Mouse (Mus musculus) neural tube, embryonic 11.5 days (tissue): ENCODE measurements around the gene Lfng. TPM values are rescaled to one million over a fixed set of nuclear protein-coding genes. Genes with fewer than 3 reads are reported as not detected.

ENCODE experiments used
- ATAC-seq: fragments of 200-750 bp; cut with Nextera tagmentation; 2 replicates; pipeline ENCODE4 v1.8.0; 2017; ENCODE audit warnings: moderate number of reproducible peaks, mild to moderate bottlenecking, moderate TSS enrichment, moderate library complexity; ENCODE audit not compliant: insufficient read depth, low FRiP score, low TSS enrichment
- DNase-seq: peaks from one replicate; pipeline ENCODE4 v3.0.0-alpha.2; 2015; ENCODE audit warnings: low spot score
- H3K27ac ChIP-seq: fragments of 300-500 bp; sonication (generic); 2 replicates; pipeline ENCODE4 v1.5.1; 2014; ENCODE audit warnings: low read depth, mild to moderate bottlenecking, low read length
- H3K27me3 ChIP-seq: fragments of 300-500 bp; sonication (generic); 2 replicates; pipeline ENCODE4 v1.6.1; 2014; ENCODE audit warnings: mild to moderate bottlenecking, low read length, mixed read lengths; ENCODE audit not compliant: control insufficient read depth, insufficient read depth
- H3K36me3 ChIP-seq: fragments of 300-500 bp; sonication (generic); 2 replicates; pipeline ENCODE4 v1.6.1; 2014; ENCODE audit warnings: mild to moderate bottlenecking, low read length, moderate library complexity, mixed read lengths; ENCODE audit not compliant: control insufficient read depth, insufficient read depth
- H3K4me1 ChIP-seq: fragments of 300-500 bp; sonication (generic); 2 replicates; pipeline ENCODE4 v1.6.1; 2014; ENCODE audit warnings: low read length, mixed read lengths; ENCODE audit not compliant: control insufficient read depth, insufficient read depth
- H3K4me2 ChIP-seq: fragments of 300-500 bp; sonication (generic); 2 replicates; pipeline ENCODE4 v1.6.1; 2014; ENCODE audit warnings: low read depth, mild to moderate bottlenecking, moderate library complexity
- H3K4me3 ChIP-seq: fragments of 300-500 bp; sonication (generic); 2 replicates; pipeline ENCODE4 v1.5.1; 2014; ENCODE audit warnings: low read depth, low read length
- H3K9ac ChIP-seq: fragments of 300-500 bp; sonication (generic); 2 replicates; pipeline ENCODE4 v1.6.1; 2014; ENCODE audit warnings: mild to moderate bottlenecking, low read length
- H3K9me3 ChIP-seq: fragments of 300-500 bp; sonication (generic); 2 replicates; pipeline ENCODE4 v1.6.1; 2016; ENCODE audit warnings: low read length; ENCODE audit not compliant: control insufficient read depth
- WGBS: fragments of 180-500 bp; shearing (Covaris S2); extraction: QIAGEN DNeasy Blood & Tissue Kit; methylation state at CpG from one replicate; pipeline ENCODE4 v1.1.7; 2014; 5-methylcytosine and 5-hydroxymethylcytosine counted together
- polyA plus RNA-seq: library from polyadenylated mRNA; unstranded; fragments of >200 nt; fragmentation: Nextera tagmentation; extraction: Ambion mirVana; gene quantifications from 2 replicates; pipeline ENCODE4 v1.2.1, GENCODE M21; 2014

Lfng gene
- polyA plus RNA-seq, 1 experiment from 2014 or later: 35.4 TPM

DNA sequence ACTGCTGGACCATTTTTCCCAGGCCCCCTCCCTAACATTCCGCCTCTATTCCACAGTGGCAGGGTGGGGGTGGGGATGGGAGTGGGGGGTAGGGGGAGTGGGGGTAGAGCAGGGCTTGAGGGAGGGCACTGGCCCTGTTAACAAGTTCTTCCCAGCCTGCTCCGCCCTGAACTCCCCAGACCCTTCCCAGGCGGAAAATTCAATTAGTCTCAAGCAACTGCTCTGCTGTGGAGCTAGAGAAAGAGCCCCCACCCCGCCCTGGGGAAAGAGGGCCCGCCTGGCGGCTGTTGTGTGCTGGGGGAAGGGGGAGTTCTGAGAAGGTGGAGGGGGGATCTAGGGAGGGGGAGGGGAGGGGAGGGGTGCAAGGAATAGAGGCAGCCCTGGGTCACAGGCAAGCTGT lies 27.3 kb upstream of the Lfng start:
- Histone ChIP-seq H3K27ac (peak overlapping the region; percentile 50; the same call in 1 of the 2 replicates), H3K27me3 (no peaks in the 10 kb centered on the region), H3K9me3 (no peaks in the 10 kb centered on the region), H3K4me3 (no peak overlapping the region), H3K4me1 (peaks cover 50% of the 10 kb centered on the region), H3K36me3 (no peaks in the 10 kb centered on the region), H3K9ac (no peak overlapping the region), H3K4me2 (no peak overlapping the region)
- WGBS: 12% methylated on average over 6 of the region's 6 CpGs
- peak; percentile 74 for ATAC-seq
- DNase-seq: peak; percentile 84

DNA sequence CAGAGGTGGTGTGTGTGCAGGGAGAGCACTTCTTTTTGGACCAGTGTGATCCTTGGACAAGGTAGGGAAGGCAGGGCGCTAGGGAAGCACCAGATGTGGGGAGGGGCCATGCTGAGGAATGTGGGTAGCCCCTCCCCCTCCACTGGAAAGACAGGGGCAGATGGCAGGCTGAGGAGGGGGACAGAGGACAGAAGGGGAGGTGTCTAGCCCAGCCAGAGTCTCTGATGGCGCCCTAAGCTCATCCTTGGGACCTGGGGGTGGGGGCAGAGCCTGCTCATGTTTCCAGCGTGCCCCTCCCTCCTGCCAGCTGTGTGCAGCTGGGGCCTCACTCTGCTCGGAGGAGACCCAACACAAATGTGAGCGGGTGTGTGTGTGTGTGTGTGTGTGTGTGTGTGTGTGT lies 25.6 kb upstream of the Lfng start:
- H3K4me1 ChIP-seq: peaks cover 50% of the 10 kb centered on the region
- H3K9me3 ChIP-seq: no peaks in the 10 kb centered on the region
- WGBS: 2% methylated on average over 5 of the region's 5 CpGs
- H3K27me3 ChIP-seq: no peaks in the 10 kb centered on the region
- no peak overlapping the region for H3K9ac ChIP-seq
- no peak overlapping the region for H3K4me2 ChIP-seq
- H3K27ac ChIP-seq: peak overlapping the region; percentile 73; the same call in 1 of the 2 replicates
- H3K36me3 ChIP-seq: no peaks in the 10 kb centered on the region
- peak; percentile 65 for DNase-seq
- H3K4me3 ChIP-seq: no peak overlapping the region
- ATAC-seq: no peak

DNA sequence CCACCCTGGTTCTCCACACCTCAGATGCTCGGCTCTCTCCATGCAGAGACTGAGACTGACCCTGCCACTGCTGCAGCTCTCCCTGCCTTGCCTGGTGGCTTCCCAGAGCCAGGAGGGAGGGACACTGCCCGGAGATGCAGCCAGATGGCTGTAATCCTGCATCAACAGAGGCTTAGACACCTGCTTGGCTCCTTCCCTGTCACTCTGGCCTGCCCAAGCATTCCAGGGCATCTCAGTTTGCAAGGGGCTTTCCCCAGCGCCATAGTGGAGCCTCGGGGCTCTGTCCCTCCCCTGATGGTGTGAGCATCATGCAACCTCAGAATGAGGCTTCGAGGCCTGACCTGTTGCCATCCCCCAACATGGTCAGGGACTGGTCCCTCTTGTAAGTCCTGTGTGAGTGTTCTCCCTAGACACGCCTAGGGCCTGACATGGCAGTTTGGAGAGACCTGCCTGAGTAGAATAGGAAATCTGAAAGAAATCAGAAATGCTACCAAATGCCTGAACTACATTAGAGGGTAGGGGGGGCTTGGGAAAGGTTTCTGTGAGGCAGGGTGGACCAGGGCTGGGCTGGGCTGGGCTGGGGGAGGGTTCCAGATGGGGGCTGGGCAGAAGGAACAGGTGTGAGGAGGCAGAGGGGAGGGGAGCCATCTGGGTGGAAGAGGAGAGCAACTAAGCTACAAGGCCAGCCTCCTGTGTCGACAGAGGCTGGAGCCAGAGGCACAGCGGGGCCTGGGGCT lies 24.0 kb upstream of the Lfng start:
- peak; percentile 19; the same call in 1 of the 2 replicates for ATAC-seq
- 14% methylated on average over 7 of the region's 8 CpGs for WGBS
- DNase-seq: no peak

DNA sequence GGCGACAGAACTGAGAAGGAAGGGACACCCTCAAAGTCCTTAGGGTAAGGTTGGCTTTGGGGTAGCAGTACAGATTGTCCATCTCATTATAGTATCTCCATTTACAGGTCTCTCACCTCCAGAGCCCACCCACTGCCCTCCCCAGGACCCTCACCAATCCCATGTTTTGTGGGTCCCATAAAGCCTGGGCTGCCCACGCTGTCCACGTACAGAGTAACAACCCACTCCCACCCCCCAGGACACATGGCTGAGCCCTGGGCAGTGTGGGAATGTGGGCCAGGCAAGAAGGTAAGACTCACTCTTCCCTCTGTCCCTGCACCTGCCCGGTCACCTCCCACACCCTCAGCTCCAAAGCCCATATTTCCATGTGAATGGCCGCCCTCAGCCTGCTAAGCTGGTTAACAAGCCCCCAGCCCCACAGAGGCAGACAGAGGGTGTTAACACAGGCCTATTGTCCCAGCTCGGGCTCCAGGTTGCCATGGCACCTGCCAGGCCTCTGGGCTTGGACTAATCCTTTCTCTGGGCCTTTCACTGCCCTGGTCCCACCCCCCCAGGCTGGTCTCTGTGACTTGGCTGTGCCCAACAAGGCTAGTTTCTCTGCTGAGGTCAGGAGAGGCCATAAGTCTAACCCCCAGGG lies 23.3 kb upstream of the Lfng start:
- WGBS: 18% methylated on average over 6 of the region's 6 CpGs

More for the DNA sequence above, 24.0 kb upstream of the Lfng start:
- H3K36me3 ChIP-seq: no peaks in the 10 kb centered on the region
- no peaks in the 10 kb centered on the region for H3K27me3 ChIP-seq
- no peak overlapping the region for H3K4me3 ChIP-seq
- H3K27ac ChIP-seq: peak overlapping the region; percentile 82
- peak overlapping the region; percentile 31 for H3K9ac ChIP-seq
- no peaks in the 10 kb centered on the region for H3K9me3 ChIP-seq
- no peak overlapping the region for H3K4me2 ChIP-seq
- peaks cover 50% of the 10 kb centered on the region for H3K4me1 ChIP-seq

DNA sequence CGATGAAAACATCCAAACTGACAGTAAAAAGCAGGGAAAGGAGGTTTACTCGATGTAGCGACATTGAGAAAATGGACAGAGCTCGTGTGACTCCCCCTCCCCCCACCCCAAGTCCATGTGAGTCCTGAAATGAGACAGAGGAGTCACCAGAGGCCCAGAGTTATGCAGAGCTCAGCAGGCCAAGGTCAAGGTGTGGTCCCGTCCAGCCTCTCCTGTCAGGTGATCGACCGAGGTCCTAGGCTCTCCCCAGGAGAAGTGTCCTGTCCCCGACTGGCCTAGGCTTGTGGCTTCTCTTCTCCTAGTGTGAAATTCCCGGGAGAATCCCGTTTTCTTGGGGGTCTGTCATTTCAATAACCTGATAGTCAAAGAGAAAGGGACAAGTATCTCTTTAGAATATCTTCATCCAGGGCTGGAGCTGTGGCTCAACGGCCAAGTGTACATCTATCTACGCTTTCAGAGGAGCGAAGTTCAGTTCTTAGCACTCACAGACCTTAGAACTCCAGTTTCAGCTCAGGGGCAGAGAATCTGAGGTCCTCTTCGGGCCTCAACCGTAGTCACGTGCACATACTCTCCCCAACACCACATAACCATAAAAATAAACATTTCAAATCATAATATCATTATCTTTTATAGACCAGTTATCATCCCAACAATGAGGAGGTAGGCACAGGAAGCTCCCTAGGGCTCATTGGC lies 17.9 kb upstream of the Lfng start:
- 90% methylated on average over 16 of the region's 16 CpGs for WGBS
- H3K36me3 ChIP-seq: no peaks in the 10 kb centered on the region
- ATAC-seq: no peak
- no peak overlapping the region for H3K4me3 ChIP-seq
- no peak overlapping the region for H3K4me2 ChIP-seq
- peaks cover 2% of the 10 kb centered on the region for H3K4me1 ChIP-seq
- H3K9me3 ChIP-seq: no peaks in the 10 kb centered on the region
- H3K27ac ChIP-seq: no peak overlapping the region
- DNase-seq: no peak
- no peaks in the 10 kb centered on the region for H3K27me3 ChIP-seq
- H3K9ac ChIP-seq: no peak overlapping the region

More for the DNA sequence above, 23.3 kb upstream of the Lfng start:
- Histone ChIP-seq H3K4me1 (peaks cover 46% of the 10 kb centered on the region), H3K27me3 (no peaks in the 10 kb centered on the region), H3K4me3 (no peak overlapping the region), H3K36me3 (no peaks in the 10 kb centered on the region), H3K9me3 (no peaks in the 10 kb centered on the region), H3K4me2 (no peak overlapping the region), H3K9ac (no peak overlapping the region), H3K27ac (peak overlapping the region; percentile 82)
- DNase-seq: peak; percentile 83
- ATAC-seq: peak; percentile 73

DNA sequence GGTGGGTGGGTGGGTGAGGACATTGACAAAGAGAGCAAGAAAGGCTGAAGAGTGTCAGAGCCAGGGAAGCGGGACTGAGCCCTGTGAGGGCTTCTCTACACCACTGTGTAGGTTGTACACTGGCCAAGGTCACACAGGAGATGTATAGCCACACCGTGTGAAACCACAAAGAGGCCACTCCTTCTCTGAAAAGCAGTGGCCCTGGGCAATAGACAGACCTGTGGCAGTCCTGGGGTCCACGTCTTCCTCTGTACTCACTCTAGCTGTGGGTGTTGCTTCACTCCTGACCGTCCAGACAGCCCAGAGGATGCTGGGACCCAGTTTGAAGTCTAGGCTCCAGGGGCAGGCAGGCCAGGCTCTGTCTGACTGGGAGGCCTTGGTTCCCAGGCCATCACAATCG lies 12.3 kb upstream of the Lfng start:
- H3K27ac ChIP-seq: no peak overlapping the region; the same call in 1 of the 2 replicates
- ATAC-seq: no peak
- 71% methylated on average over 5 of the region's 5 CpGs for WGBS

DNA sequence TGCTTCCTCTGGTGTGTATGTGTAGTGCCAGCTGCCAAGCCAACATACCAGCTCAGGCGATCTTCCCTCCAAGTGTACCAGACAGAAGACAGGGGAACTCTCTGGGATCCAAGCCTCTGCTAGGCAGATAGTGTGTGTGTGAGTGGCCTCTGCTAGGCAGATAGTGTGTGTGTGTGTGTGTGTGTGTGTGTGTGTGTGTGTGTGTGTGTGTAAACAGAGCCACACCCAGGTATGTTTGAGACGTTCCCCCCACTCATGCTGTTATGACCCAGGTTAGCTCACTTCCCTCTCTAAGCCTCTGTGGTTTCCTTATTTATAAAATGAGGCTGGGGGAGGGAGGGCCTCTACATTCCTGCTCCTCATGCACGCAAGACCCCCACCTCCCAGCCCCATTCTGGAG lies 10.7 kb upstream of the Lfng start:
- no peak overlapping the region for H3K9ac ChIP-seq
- WGBS: 82% methylated on average over 3 of the region's 3 CpGs
- 0 out of 2 replicates have a peak, but pooled peaks cover 3% of the 10 kb centered on the region for H3K4me1 ChIP-seq
- no peaks in the 10 kb centered on the region for H3K9me3 ChIP-seq
- DNase-seq (no peak), ATAC-seq (no peak)
- no peaks in the 10 kb centered on the region for H3K27me3 ChIP-seq
- H3K36me3 ChIP-seq: no peaks in the 10 kb centered on the region
- no peak overlapping the region for H3K27ac ChIP-seq
- H3K4me3 ChIP-seq: no peak overlapping the region
- H3K4me2 ChIP-seq: no peak overlapping the region

More for the DNA sequence above, 12.3 kb upstream of the Lfng start:
- Histone ChIP-seq H3K4me3 (no peak overlapping the region), H3K27me3 (no peaks in the 10 kb centered on the region), H3K9me3 (no peaks in the 10 kb centered on the region), H3K4me2 (no peak overlapping the region), H3K9ac (no peak overlapping the region), H3K4me1 (0 out of 2 replicates have a peak, but pooled peaks cover 2% of the 10 kb centered on the region), H3K36me3 (no peaks in the 10 kb centered on the region)
- DNase-seq: no peak

DNA sequence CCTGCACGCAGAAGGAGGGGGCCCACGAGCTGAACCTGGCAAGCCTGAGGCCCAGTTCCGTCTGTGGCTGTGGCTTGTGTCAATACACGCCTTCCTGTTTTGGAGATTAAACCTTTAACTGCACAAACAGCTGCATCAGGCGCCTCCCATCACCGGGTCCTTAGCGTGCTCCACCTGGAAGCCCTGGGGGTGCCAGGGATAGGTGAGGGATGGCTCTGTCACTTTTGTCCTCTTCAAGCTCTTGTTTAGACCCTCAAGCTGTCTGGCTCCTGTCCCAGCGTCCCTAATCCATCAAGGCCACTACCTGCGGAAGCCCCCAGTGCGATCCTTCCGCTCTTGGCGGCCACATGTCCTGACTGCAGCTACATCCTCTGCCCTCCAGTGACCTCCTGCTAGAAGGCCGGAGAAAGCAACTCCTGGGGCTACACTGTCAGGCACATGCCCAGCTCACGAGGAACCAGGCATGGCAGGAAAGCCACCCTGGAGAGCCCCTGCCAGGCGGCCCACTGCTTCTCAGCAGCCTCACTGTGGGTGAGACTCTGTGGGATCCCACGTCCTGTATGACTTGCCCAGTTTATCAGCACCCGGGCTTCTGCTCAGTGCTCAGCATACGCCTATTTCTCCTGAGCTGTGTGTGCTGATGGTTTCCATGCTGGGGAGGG lies 10.1 kb upstream of the Lfng start:
- Histone ChIP-seq H3K9me3 (no peaks in the 10 kb centered on the region), H3K36me3 (no peaks in the 10 kb centered on the region), H3K4me2 (no peak overlapping the region), H3K4me1 (0 out of 2 replicates have a peak, but pooled peaks cover 3% of the 10 kb centered on the region), H3K27me3 (no peaks in the 10 kb centered on the region), H3K9ac (no peak overlapping the region), H3K27ac (no peak overlapping the region), H3K4me3 (no peak overlapping the region)
- ATAC-seq (no peak), DNase-seq (no peak)
- WGBS: 70% methylated on average over 18 of the region's 18 CpGs
